Mouse (Mus musculus) liver, postnatal 0 days (tissue): ENCODE results near the gene Osbpl11. TPM values are rescaled to one million over a fixed set of nuclear protein-coding genes. Genes with fewer than 3 reads are reported as not detected.

Experiments
- ATAC-seq: fragments of 200-750 bp; cut with Nextera tagmentation; 2 replicates; pipeline ENCODE4 v1.8.0; 2017; ENCODE audit warnings: mild to moderate bottlenecking, moderate library complexity
- DNase-seq: peaks from one replicate; pipeline ENCODE4 v3.0.0-alpha.2; 2016
- H3K27ac ChIP-seq: fragments of 300-500 bp; sonication (generic); 2 replicates; pipeline ENCODE4 v1.5.1; 2014; ENCODE audit warnings: antibody characterized with exemption, moderate library complexity, mild to moderate bottlenecking, low read depth
- H3K27me3 ChIP-seq: fragments of 300-500 bp; sonication (generic); 2 replicates; pipeline ENCODE4 v1.6.1; 2014; ENCODE audit warnings: low read length, control low read depth, mixed read lengths; ENCODE audit not compliant: insufficient read depth
- H3K36me3 ChIP-seq: fragments of 300-500 bp; sonication (generic); replicated peaks from 2 replicates; pipeline ENCODE4 v1.6.1; 2014; ENCODE audit warnings: mild to moderate bottlenecking, control low read depth, low read length, moderate library complexity, mixed read lengths; ENCODE audit not compliant: insufficient read depth
- H3K4me1 ChIP-seq: fragments of 300-500 bp; sonication (generic); 2 replicates; pipeline ENCODE4 v1.6.1; 2014; ENCODE audit warnings: antibody characterized with exemption, mild to moderate bottlenecking, control low read depth; ENCODE audit not compliant: insufficient read depth
- H3K4me2 ChIP-seq: fragments of 300-500 bp; sonication (generic); 2 replicates; pipeline ENCODE4 v1.6.1; 2014; ENCODE audit warnings: low read depth, mild to moderate bottlenecking, low read length, moderate library complexity, mixed read lengths
- H3K4me3 ChIP-seq: fragments of 300-500 bp; sonication (generic); 2 replicates; pipeline ENCODE4 v1.5.1; 2014; ENCODE audit warnings: low read depth, low read length
- H3K9ac ChIP-seq: fragments of 300-500 bp; sonication (generic); replicated peaks from 2 replicates; pipeline ENCODE4 v1.6.1; 2014; ENCODE audit warnings: mild to moderate bottlenecking, moderate library complexity
- H3K9me3 ChIP-seq: fragments of 300-500 bp; sonication (generic); 2 replicates; pipeline ENCODE4 v1.6.1; 2016; ENCODE audit warnings: mild to moderate bottlenecking, control low read depth, low read length, mixed read lengths
- CTCF ChIP-seq: sonication (generic); IDR thresholded peaks from 2 replicates; pipeline ENCODE4 v1.5.1; 2016; ENCODE audit warnings: antibody characterized with exemption, low read depth
- EP300 ChIP-seq: IDR thresholded peaks from 2 replicates; pipeline ENCODE4 v1.6.1; 2016; ENCODE audit warnings: antibody characterized with exemption, low read depth, mild to moderate bottlenecking
- WGBS: fragments of 180-500 bp; shearing (Covaris S2); extraction: QIAGEN DNeasy Blood & Tissue Kit; methylation state at CpG from one replicate; pipeline ENCODE4 v1.1.7; 2014; ENCODE audit not compliant: insufficient replicate concordance; 5-methylcytosine and 5-hydroxymethylcytosine counted together
- polyA plus RNA-seq: library from polyadenylated mRNA; unstranded; fragments of >200 nt; fragmentation: Nextera tagmentation; extraction: Ambion mirVana; gene quantifications from 2 replicates; pipeline ENCODE4 v1.2.1, GENCODE M21; 2015

Osbpl11 gene
- polyA plus RNA-seq, 1 experiment from 2014 or later, result 6.2 TPM

DNA sequence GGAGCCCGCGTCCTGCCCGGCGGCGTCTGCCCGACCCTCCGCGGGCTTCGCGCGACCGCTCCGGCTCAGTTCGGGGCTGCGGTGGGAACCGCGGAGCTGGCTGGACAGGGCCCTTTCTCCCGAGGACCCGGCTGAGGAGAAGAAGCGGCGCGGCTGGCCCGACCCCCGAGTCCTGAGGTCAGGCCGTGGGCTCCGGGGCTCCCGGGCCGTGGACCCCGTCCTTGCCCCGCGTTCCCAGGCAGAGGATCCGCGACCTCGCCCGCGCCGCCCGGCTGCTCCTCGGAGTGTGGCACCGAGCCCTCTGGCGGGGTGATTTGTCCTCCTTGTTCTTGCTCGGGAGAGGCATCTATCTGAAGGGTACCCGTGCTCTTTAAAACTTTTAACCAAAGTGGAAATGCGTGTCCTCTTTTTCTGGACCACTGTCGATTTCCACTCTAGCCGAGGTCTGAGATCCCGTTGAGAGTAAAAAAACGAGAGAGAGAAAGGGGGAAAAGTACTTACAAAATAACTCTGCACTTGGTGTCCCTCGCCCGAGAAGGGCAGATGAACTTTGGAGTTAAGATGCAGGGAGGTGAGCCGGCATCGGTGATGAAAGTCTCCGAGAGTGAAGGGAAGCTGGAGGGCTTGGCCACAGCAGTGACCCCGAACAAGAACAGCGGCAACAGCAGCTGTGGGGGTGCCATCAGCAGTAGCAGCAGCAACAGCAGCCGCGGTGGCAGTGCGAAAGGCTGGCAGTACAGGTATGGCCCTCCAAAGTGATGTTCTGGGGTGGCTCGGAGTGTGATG lies 583 bp downstream of the Osbpl11 start:
- Histone ChIP-seq H3K27ac (peak overlapping the region; percentile 90), H3K36me3 (peaks cover 3% of the 10 kb centered on the region; the same call in 1 of the 2 replicates), H3K4me3 (peak overlapping the region; percentile 84), H3K4me2 (peak overlapping the region; percentile 85), H3K27me3 (no peaks in the 10 kb centered on the region), H3K4me1 (peaks cover 16% of the 10 kb centered on the region), H3K9me3 (no peaks in the 10 kb centered on the region), H3K9ac (peak overlapping the region; percentile 92)
- peak; percentile 71 for DNase-seq
- ATAC-seq, result peak; percentile 71
- WGBS, result under 1% methylated on average over 59 of the region's 59 CpGs
- TF ChIP-seq EP300, result no peak
- no peak for TF ChIP-seq CTCF

DNA sequence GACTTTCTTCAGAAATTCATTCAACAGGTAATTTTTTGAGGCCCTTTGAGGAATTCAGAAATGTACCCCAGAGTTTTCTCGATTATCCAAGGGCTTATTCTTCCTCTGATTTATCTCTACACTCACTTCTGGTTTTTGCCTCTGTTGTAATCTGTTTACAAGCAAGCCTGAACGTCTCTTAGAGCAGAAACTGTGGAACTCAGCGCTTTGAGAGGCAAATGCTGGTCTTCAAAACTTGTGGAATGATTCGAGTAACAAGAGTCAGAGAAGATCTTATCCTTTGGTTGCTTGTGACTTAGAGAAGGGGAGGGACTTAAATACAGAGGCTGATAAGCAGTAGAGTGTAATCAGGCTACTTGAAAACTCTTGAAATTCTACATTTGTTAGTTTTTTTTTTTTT lies 1.3 kb downstream of the Osbpl11 start:
- Histone ChIP-seq H3K27ac (peak overlapping the region; percentile 90), H3K4me1 (peaks cover 16% of the 10 kb centered on the region), H3K4me2 (peak overlapping the region; percentile 85), H3K4me3 (peak overlapping the region; percentile 84), H3K36me3 (peaks cover 3% of the 10 kb centered on the region; the same call in 1 of the 2 replicates), H3K9me3 (no peaks in the 10 kb centered on the region), H3K9ac (peak overlapping the region; percentile 92), H3K27me3 (no peaks in the 10 kb centered on the region)
- no peak for ATAC-seq
- 10% methylated on average over 4 of the region's 4 CpGs for WGBS
- TF ChIP-seq CTCF (no peak), EP300 (no peak)
- no peak for DNase-seq

DNA sequence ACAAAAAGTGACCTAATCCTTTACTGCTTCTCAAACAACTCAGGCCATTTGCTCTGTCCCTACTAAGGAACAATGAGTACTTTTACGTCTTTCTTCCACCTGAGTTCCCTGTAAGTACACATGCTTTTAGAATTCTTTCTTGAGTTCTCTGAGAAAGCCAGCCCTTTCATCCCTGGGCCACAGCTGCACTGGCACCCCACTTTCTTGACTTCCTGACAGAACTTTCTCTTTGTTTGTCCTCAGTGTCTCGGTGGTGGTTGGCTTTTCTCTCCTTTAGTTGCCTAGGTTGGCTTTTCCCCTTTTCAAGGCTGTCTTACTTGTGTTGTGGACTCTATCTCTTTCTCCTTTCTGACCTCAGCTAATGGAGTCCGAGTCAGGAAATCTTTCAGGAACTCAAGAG lies 3.2 kb downstream of the Osbpl11 start:
- no peaks in the 10 kb centered on the region for H3K9me3 ChIP-seq
- H3K4me1 ChIP-seq, result peaks cover 27% of the 10 kb centered on the region
- peak overlapping the region; percentile 13; the same call in 1 of the 2 replicates for H3K4me2 ChIP-seq
- peaks cover 3% of the 10 kb centered on the region; the same call in 1 of the 2 replicates for H3K36me3 ChIP-seq
- no peak for DNase-seq
- ATAC-seq, result no peak
- no peak overlapping the region for H3K4me3 ChIP-seq
- 48% methylated on average over 3 of the region's 3 CpGs for WGBS
- no peak overlapping the region for H3K9ac ChIP-seq
- H3K27ac ChIP-seq, result no peak overlapping the region
- H3K27me3 ChIP-seq, result no peaks in the 10 kb centered on the region
- TF ChIP-seq EP300 (no peak), CTCF (no peak)

DNA sequence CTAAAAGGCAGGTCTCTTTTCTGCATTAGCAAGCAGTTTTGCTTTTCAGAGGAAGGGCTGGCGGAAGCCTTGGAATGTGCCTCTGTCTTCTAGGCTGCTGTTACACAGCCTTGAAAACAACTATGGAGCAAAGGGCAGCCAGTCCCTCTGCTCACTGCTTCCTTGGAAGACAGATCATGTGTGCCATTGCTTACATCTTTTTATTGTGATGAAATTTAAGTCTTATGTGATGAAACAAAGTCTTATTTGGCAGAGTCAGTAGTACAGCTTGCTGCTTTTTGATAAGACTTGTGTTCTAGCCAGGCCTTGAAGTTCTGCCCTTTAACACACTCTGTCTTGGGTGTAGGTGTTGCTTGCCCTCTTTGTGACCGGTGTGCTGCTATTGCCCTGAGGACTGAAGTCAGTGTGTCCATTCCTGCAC lies 6.8 kb downstream of the Osbpl11 start:
- H3K4me2 ChIP-seq, result no peak overlapping the region
- no peaks in the 10 kb centered on the region for H3K27me3 ChIP-seq
- no peak for TF ChIP-seq CTCF
- TF ChIP-seq EP300, result no peak; the same call in 1 of the 2 replicates
- peaks cover 27% of the 10 kb centered on the region for H3K4me1 ChIP-seq
- H3K9me3 ChIP-seq, result no peaks in the 10 kb centered on the region
- DNase-seq, result no peak
- no peak overlapping the region for H3K4me3 ChIP-seq
- H3K27ac ChIP-seq, result peak overlapping the region; percentile 57
- H3K36me3 ChIP-seq, result peaks cover 8% of the 10 kb centered on the region
- H3K9ac ChIP-seq, result no peak overlapping the region
- no peak for ATAC-seq
- 68% methylated on average over 2 of the region's 2 CpGs for WGBS

DNA sequence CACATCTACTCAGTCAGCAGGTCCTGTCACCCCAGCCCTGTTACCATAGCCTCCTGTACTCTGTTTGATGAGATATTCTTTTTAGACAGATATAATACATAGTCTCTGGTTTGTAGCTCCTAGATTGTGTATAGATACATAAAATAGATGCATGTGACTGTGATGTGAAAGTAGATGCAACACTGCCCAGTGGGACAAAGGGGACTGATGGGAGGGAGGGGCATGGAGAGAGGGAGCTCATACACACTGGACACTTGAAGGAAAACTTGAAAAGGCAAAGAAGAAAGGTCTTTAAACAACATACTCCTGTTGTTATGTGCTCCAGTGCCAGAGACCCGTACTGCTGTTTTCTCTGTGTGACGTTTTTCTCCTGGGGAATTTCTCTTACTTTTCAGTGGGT lies 7.4 kb downstream of the Osbpl11 start:
- H3K27ac ChIP-seq, result peak overlapping the region; percentile 57; the same call in 1 of the 2 replicates
- H3K4me3 ChIP-seq, result no peak overlapping the region
- H3K9ac ChIP-seq, result no peak overlapping the region
- peaks cover 11% of the 10 kb centered on the region for H3K36me3 ChIP-seq
- peaks cover 23% of the 10 kb centered on the region for H3K4me1 ChIP-seq
- no peak for ATAC-seq
- DNase-seq, result peak; percentile 31
- 81% methylated on average over 2 of the region's 2 CpGs for WGBS
- no peaks in the 10 kb centered on the region for H3K9me3 ChIP-seq
- TF ChIP-seq CTCF (no peak), EP300 (no peak)
- H3K4me2 ChIP-seq, result no peak overlapping the region
- no peaks in the 10 kb centered on the region for H3K27me3 ChIP-seq

DNA sequence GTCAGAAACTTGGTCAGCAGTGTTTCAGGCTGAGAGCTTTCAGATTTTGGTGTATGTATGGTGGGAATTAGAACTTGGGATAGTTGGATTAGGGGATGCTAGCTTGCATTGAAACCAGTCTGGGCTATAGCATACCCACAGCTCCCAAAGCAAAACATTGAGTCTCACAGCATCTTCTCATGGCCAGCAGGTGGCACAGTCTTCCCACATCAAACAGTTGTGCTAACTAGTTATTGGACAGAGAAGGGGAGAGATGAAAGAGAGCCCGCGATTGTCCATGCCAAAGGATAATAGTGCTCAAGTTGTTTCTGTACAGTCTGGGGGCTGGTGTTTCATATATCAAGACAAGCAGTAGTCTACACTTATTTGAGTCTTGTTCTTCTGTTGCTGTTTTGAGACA lies 8.8 kb downstream of the Osbpl11 start:
- Histone ChIP-seq H3K4me3 (no peak overlapping the region), H3K36me3 (peaks cover 12% of the 10 kb centered on the region), H3K9me3 (no peaks in the 10 kb centered on the region), H3K4me1 (peaks cover 22% of the 10 kb centered on the region), H3K4me2 (no peak overlapping the region), H3K27me3 (no peaks in the 10 kb centered on the region), H3K27ac (no peak overlapping the region), H3K9ac (no peak overlapping the region)
- ATAC-seq (peak; percentile 53; the same call in 1 of the 2 replicates), DNase-seq (peak; percentile 35)
- 28% methylated on average over 2 of the region's 2 CpGs for WGBS
- no peak for TF ChIP-seq EP300
- peak; percentile 81 for TF ChIP-seq CTCF
